Mouse (Mus musculus) liver, adult 2 months (tissue): ENCODE results near the gene Tyw1.

ENCODE experiments used
- CTCF ChIP-seq: fragments of 200-500 bp; IDR thresholded peaks from 2 replicates; pipeline ENCODE4 v1.5.1; 2011; ENCODE audit warnings: low read depth, low read length, control low read depth
- POLR2A ChIP-seq: fragments of 200-500 bp; IDR thresholded peaks from 2 replicates; pipeline ENCODE4 v1.6.1; 2011; ENCODE audit warnings: low read length, control low read depth; ENCODE audit not compliant: insufficient read depth; ENCODE audit errors: extremely low read depth

DNA sequence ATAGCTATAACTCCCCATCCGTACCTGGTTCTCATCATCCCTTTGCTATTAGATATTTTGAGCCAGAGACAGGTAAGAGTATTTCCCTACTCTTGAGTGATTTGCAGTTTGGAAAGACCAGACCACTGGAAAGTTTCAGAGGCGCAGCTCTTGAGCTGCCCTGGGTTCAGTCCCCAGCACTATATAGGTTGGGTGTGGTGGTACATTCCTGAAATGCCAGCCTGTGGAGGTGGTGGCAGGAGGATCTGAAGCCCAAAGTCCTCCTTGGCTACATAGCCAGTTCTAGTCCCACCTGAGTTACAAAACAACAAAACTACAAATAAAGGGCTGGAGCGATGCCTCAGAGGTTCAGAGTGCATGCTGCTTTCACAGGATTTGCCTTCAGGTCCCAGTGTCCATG, 28.6 kb upstream of the Tyw1 start:
- TF ChIP-seq POLR2A (no peak), CTCF (no peak)
